Mouse (Mus musculus) hindbrain, embryonic 16.5 days (tissue): Measurements from ENCODE around the gene Tut1. TPM values are rescaled to one million over a fixed set of nuclear protein-coding genes. Genes with fewer than 3 reads are reported as not detected.
"Not testable (repeated sequence)": the region's sequence is repeated elsewhere in the genome, so short reads cannot be mapped to it uniquely, and the experiment has no call there.

Experiments used
- ATAC-seq: fragments of 200-750 bp; cut with Nextera tagmentation; 2 replicates; pipeline ENCODE4 v1.8.0; 2017; ENCODE audit warnings: moderate TSS enrichment, moderate library complexity
- H3K27ac ChIP-seq: fragments of 300-500 bp; sonication (generic); 2 replicates; pipeline ENCODE4 v1.5.1; 2014; ENCODE audit warnings: low read depth, mild to moderate bottlenecking, control low read depth, low read length, moderate library complexity
- H3K27me3 ChIP-seq: fragments of 300-500 bp; sonication (generic); replicated peaks from 2 replicates; pipeline ENCODE4 v1.6.1; 2014; ENCODE audit warnings: low read length; ENCODE audit not compliant: control insufficient read depth, insufficient read depth
- H3K36me3 ChIP-seq: fragments of 300-500 bp; sonication (generic); 2 replicates; pipeline ENCODE4 v1.6.1; 2014; ENCODE audit warnings: mild to moderate bottlenecking, low read length, moderate library complexity, mixed read lengths; ENCODE audit not compliant: control insufficient read depth, insufficient read depth
- H3K4me1 ChIP-seq: fragments of 300-500 bp; sonication (generic); 2 replicates; pipeline ENCODE4 v1.6.1; 2014; ENCODE audit warnings: low read depth, low read length; ENCODE audit not compliant: control insufficient read depth, insufficient read depth
- H3K4me2 ChIP-seq: fragments of 300-500 bp; sonication (generic); 2 replicates; pipeline ENCODE4 v1.6.1; 2014; ENCODE audit warnings: mild to moderate bottlenecking, low read length, control low read depth, moderate library complexity
- H3K4me3 ChIP-seq: fragments of 300-500 bp; sonication (generic); 2 replicates; pipeline ENCODE4 v1.5.1; 2014; ENCODE audit warnings: mild to moderate bottlenecking, low read length, control low read depth, moderate library complexity
- H3K9ac ChIP-seq: fragments of 300-500 bp; sonication (generic); 2 replicates; pipeline ENCODE4 v1.6.1; 2014; ENCODE audit warnings: low read depth, mild to moderate bottlenecking, control low read depth, low read length, moderate library complexity
- H3K9me3 ChIP-seq: fragments of 300-500 bp; sonication (generic); 2 replicates; pipeline ENCODE4 v1.6.1; 2014; ENCODE audit warnings: mild to moderate bottlenecking, low read length, moderate library complexity; ENCODE audit not compliant: control insufficient read depth
- WGBS: fragments of 180-500 bp; shearing (Covaris S2); extraction: QIAGEN DNeasy Blood & Tissue Kit; methylation state at CpG from one replicate; pipeline ENCODE4 v1.1.7; 2014; 5-methylcytosine and 5-hydroxymethylcytosine counted together
- polyA plus RNA-seq: library from polyadenylated mRNA; unstranded; fragments of >200 nt; fragmentation: Nextera tagmentation; extraction: Ambion mirVana; gene quantifications from 2 replicates; pipeline ENCODE4 v1.2.1, GENCODE M21; 2015

Gene Tut1
- polyA plus RNA-seq, 1 experiment from 2014 or later, result 23.9 TPM

GRCm38 (mm10) chr19:8972491-8972890, 18.8 kb downstream of the Tut1 start:
- H3K9me3 ChIP-seq, H3K4me1 ChIP-seq, ATAC-seq, H3K4me3 ChIP-seq, H3K4me2 ChIP-seq, H3K27ac ChIP-seq, H3K27me3 ChIP-seq, H3K9ac ChIP-seq: not testable (repeated sequence)
- H3K36me3 ChIP-seq, result peaks cover 53% of the 10 kb centered on the region
- WGBS, result 90% methylated on average over 8 of the region's 8 CpGs

GRCm38 (mm10) chr19:8974638-8975037, 21.0 kb downstream of the Tut1 start:
- Histone ChIP-seq H3K4me2 (no peak overlapping the region), H3K36me3 (peaks cover 70% of the 10 kb centered on the region), H3K27ac (no peak overlapping the region), H3K9ac (no peak overlapping the region), H3K9me3 (no peaks in the 10 kb centered on the region), H3K27me3 (no peaks in the 10 kb centered on the region), H3K4me1 (no peaks in the 10 kb centered on the region), H3K4me3 (no peak overlapping the region)
- 93% methylated on average over 1 of the region's 1 CpGs for WGBS
- no peak for ATAC-seq

- Histone ChIP-seq H3K9me3 (no peaks in the 10 kb centered on the region), H3K4me3 (no peak overlapping the region), H3K4me1 (no peaks in the 10 kb centered on the region), H3K27me3 (no peaks in the 10 kb centered on the region), H3K4me2 (no peak overlapping the region), H3K27ac (no peak overlapping the region), H3K9ac (no peak overlapping the region), H3K36me3 (peaks cover 69% of the 10 kb centered on the region)
- 100% methylated on average over 2 of the region's 2 CpGs for WGBS
- ATAC-seq, result no peak
Measured at GRCm38 (mm10) chr19:8975491-8975890, 21.8 kb downstream of the Tut1 start.

GRCm38 (mm10) chr19:8976535-8976934, 22.9 kb downstream of the Tut1 start:
- Histone ChIP-seq H3K4me1 (no peaks in the 10 kb centered on the region), H3K27me3 (no peaks in the 10 kb centered on the region), H3K27ac (no peak overlapping the region), H3K9me3 (no peaks in the 10 kb centered on the region), H3K4me3 (no peak overlapping the region), H3K9ac (no peak overlapping the region), H3K4me2 (no peak overlapping the region), H3K36me3 (peaks cover 59% of the 10 kb centered on the region)
- 60% methylated on average over 3 of the region's 3 CpGs for WGBS
- peak; percentile 62; the same call in 1 of the 2 replicates for ATAC-seq

- no peaks in the 10 kb centered on the region for H3K9me3 ChIP-seq
- H3K4me1 ChIP-seq, result peaks cover 20% of the 10 kb centered on the region
- H3K4me3 ChIP-seq, result no peak overlapping the region
- peaks cover 27% of the 10 kb centered on the region for H3K36me3 ChIP-seq
- H3K27ac ChIP-seq, result no peak overlapping the region
- no peak overlapping the region for H3K9ac ChIP-seq
- no peak for ATAC-seq
- H3K27me3 ChIP-seq, result no peaks in the 10 kb centered on the region
- WGBS, result 59% methylated on average over 5 of the region's 5 CpGs
- no peak overlapping the region for H3K4me2 ChIP-seq
Measured at GRCm38 (mm10) chr19:8980771-8981170, 27.1 kb downstream of the Tut1 start.

- no peak overlapping the region for H3K4me3 ChIP-seq
- WGBS, result 60% methylated on average over 2 of the region's 2 CpGs
- no peak overlapping the region for H3K4me2 ChIP-seq
- peaks cover 27% of the 10 kb centered on the region for H3K36me3 ChIP-seq
- H3K9ac ChIP-seq, result no peak overlapping the region
- H3K4me1 ChIP-seq, result peaks cover 20% of the 10 kb centered on the region
- H3K27me3 ChIP-seq, result no peaks in the 10 kb centered on the region
- H3K9me3 ChIP-seq, result no peaks in the 10 kb centered on the region
- no peak for ATAC-seq
- no peak overlapping the region for H3K27ac ChIP-seq
Measured at GRCm38 (mm10) chr19:8981450-8982168, 28.0 kb downstream of the Tut1 start.

- H3K9me3 ChIP-seq, result no peaks in the 10 kb centered on the region
Measured at GRCm38 (mm10) chr19:8982303-8983149, 28.9 kb downstream of the Tut1 start.

GRCm38 (mm10) chr19:8983150-8983650, 29.6 kb downstream of the Tut1 start:
- no peak overlapping the region for H3K9ac ChIP-seq
- H3K36me3 ChIP-seq, result peaks cover 16% of the 10 kb centered on the region
- no peak for ATAC-seq
- no peak overlapping the region for H3K4me3 ChIP-seq
- peaks cover 20% of the 10 kb centered on the region for H3K4me1 ChIP-seq
- no peak overlapping the region for H3K27ac ChIP-seq
- WGBS, result 47% methylated on average over 4 of the region's 4 CpGs
- H3K27me3 ChIP-seq, result peaks cover 3% of the 10 kb centered on the region; the same call in 1 of the 2 replicates
- no peaks in the 10 kb centered on the region for H3K9me3 ChIP-seq
- H3K4me2 ChIP-seq, result no peak overlapping the region

More at GRCm38 (mm10) chr19:8982303-8983149, 28.9 kb downstream of the Tut1 start:
- no peak overlapping the region for H3K4me3 ChIP-seq
- no peak for ATAC-seq
- 48% methylated on average over 5 of the region's 5 CpGs for WGBS
- no peak overlapping the region for H3K4me2 ChIP-seq
- H3K27ac ChIP-seq, result no peak overlapping the region
- H3K27me3 ChIP-seq, result no peaks in the 10 kb centered on the region
- H3K4me1 ChIP-seq, result peaks cover 20% of the 10 kb centered on the region
- peaks cover 22% of the 10 kb centered on the region for H3K36me3 ChIP-seq
- no peak overlapping the region for H3K9ac ChIP-seq

GRCm38 (mm10) chr19:8984255-8984868, 30.7 kb downstream of the Tut1 start:
- Histone ChIP-seq H3K27me3 (peaks cover 6% of the 10 kb centered on the region; the same call in 1 of the 2 replicates), H3K36me3 (0 out of 2 replicates have a peak, but pooled peaks cover 6% of the 10 kb centered on the region), H3K4me2 (peak overlapping the region; percentile 35), H3K9me3 (no peaks in the 10 kb centered on the region), H3K9ac (no peak overlapping the region), H3K27ac (no peak overlapping the region), H3K4me1 (peaks cover 25% of the 10 kb centered on the region), H3K4me3 (no peak overlapping the region)
- WGBS, result 6% methylated on average over 7 of the region's 7 CpGs
- ATAC-seq, result peak; percentile 66
